Mouse (Mus musculus): ENCODE data around the gene Myo1b. TPM values are rescaled to one million over a fixed set of nuclear protein-coding genes. Genes with fewer than 3 reads are reported as not detected.

The Myo1b gene
- total RNA-seq, 4 experiments from 2014 or later, result 20.4 to 24.5 (median 20.7) TPM

GRCm38 (mm10) chr1:51795586-51796309 lies 120.1 kb downstream of the Myo1b start:
- DNase-seq (ENCODE audit: low spot score), result no peak

- DNase-seq (ENCODE audit: low spot score), result no peak
Observed at GRCm38 (mm10) chr1:51789269-51789668, 126.6 kb downstream of the Myo1b start.

- no peak for DNase-seq (ENCODE audit: low spot score)
Observed at GRCm38 (mm10) chr1:51782091-51782490, 133.8 kb downstream of the Myo1b start.

DNA sequence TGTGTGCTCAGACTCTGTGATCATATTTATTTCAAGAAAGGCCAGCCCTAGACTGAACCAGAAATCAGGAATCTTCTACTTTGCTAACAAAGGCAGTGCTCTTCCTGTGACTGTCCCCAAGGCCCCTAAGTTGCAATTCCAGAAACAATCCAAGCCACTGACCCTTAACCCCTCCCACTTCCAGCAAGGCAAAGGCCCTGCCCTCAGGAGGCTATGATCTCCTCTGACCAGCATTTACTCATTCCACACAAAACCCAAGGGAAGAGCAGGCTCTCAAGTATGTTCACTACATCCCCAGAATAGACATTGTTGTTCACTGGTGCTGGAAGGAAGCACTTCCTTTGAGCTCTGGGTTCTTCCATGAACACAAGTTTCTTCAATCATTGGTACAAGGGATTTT lies 135.5 kb downstream of the Myo1b start:
- DNase-seq (ENCODE audit: low spot score), result peak; percentile 80

GRCm38 (mm10) chr1:51778241-51778640 lies 137.6 kb downstream of the Myo1b start:
- no peak for DNase-seq (ENCODE audit: low spot score)

- no peak for DNase-seq (ENCODE audit: low spot score)
Observed at GRCm38 (mm10) chr1:51770504-51770871, 145.4 kb downstream of the Myo1b start.

DNA sequence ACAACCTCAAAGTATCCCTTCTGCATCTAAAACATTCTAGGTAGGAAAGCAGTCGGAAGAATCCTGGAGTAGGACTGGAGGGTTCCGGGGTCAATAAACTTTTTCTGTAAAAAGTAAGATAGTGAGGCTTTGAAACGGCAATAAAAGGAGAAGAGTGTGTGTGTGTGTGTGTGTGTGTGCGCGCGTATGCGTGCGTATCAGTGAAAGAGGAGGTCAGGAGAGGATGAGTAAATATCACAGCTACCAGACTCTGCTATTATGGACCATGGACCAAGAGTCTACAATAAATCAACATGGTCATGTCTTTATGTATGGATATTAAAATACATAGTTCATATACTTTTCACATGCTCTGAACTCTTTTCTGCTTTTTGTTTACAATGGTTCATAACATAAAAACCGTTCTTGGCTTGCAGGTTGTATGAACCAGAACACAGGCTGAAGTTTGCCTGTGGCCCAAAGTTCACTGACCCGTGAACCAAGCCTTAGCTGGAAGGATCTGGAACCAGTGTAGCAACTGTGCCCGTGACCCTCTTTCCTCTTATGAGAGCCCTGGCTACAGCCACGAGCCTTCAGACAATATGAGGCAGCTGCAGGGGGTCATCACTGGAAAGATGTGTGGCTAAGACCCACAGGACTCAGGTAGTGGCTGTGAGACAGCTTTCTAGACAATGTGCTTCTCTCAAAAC lies 145.9 kb downstream of the Myo1b start:
- DNase-seq (ENCODE audit: low spot score), result no peak

DNA sequence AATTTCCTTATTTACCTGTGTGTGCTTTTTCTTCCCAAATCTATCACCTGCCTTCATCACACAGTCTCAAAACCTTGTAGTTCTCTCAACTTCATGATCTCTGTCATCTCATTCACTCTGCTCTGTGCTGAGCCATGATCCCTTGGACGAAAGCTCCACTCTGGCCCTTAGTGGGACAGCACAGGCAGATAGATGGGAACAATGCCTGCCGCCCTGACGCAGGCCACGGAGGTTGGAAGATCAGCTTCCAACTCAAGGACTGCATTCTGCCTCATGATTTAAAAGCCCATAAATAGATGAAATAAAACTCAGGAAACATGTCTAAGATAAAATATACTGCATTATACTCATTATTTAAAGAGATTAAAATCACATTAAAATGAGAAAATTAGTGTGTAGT lies 149.6 kb downstream of the Myo1b start:
- no peak for DNase-seq (ENCODE audit: low spot score)

DNA sequence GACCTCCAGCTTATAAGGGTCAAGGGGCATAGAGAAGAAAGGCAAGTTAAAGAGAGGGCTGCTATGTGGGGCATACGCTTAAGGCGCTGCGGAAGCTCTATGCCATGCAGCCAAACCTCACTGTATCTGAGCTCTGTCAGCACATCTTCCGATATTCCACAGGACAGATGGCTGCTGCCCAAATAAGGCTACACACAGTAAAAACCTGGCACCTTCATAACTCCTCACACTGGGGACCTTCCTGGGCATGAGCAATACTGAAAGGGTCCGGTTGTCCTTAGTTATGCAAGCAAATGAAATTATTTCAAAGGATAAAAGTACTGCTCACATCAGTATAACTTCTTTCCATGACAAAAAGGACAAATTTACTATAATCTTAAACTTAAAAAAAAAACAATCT lies 150.7 kb downstream of the Myo1b start:
- no peak for DNase-seq (ENCODE audit: low spot score)

GRCm38 (mm10) chr1:51759657-51760056 lies 156.2 kb downstream of the Myo1b start:
- no peak for DNase-seq (ENCODE audit: low spot score)

GRCm38 (mm10) chr1:51758326-51759109 lies 157.4 kb downstream of the Myo1b start:
- DNase-seq (ENCODE audit: low spot score), result no peak

- DNase-seq (ENCODE audit: low spot score), result no peak
Observed at GRCm38 (mm10) chr1:51753621-51754020, 162.2 kb downstream of the Myo1b start.

DNA sequence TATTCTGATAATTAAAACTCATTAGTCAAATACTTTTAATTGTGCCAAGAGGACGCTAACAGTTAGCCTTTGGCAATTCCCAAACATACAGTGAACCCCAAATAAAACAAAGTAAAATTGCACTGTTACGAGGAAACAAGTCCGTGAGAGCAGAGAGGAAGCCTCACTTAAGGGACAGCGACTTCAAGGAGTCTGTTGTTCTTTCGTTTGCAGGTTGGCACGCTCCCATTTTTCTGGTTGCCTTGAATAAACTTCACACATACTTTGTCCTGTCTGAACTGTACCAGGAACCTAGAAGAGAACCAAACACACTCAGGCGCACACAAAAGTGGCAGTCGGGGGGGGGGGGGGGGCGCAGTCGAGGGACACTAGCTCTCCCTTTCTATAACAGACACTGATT lies 164.9 kb downstream of the Myo1b start:
- no peak for DNase-seq (ENCODE audit: low spot score)

- DNase-seq (ENCODE audit: low spot score), result no peak
Observed at GRCm38 (mm10) chr1:51748306-51748705, 167.6 kb downstream of the Myo1b start.

DNA sequence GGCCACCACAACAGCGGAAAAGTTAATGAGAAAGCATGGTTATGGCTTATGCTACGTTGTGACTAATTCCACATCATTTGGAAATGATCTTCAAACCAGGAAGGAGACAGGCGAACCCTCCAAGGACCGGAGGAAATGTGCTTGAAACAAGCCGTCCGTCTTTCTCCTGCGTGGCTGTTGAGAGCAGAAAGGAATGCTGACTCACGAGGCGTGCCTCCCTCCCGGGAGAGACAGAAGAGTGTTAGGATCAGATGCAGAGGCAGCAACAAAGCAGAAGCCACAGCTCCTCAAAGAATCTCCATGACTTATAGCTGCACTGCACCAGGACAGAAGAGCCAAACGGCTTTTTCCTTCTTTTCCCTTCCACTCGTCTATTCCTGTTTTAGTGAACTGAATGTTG lies 168.4 kb downstream of the Myo1b start:
- peak; percentile 58 for DNase-seq (ENCODE audit: low spot score)

GRCm38 (mm10) chr1:51746711-51747240 lies 169.1 kb downstream of the Myo1b start:
- DNase-seq (ENCODE audit: low spot score), result no peak

DNA sequence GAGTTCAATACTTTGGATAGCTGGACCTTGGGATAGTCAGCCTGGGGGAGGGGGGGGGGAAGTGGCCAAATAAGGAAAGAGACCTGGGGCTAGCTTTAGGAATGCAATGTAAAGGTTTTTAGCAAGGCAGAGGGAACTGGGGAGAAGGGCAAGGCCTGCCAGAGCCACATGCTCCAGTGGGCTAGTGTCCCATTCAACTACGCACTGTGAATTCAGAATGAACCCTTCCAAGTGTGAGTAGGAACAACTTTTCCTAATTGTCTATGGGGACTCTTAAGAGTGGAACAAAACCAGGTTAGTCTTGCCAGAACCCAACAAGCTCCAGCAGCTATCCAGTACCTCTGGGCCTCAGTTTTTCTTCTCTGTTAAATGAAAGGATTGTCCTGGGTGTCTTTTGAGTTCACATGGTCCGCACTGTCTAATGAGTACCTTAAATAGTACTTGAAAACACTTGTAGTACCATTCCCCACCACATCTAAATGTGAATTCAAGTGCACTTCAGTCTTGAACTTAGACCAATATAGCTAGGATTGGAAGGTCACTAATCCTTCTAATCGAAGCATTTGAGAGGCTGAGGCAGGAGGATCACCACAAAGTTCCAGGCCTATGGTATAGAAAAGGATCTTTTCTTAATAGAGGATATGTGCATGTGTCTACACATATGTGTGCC lies 172.0 kb downstream of the Myo1b start:
- no peak for DNase-seq (ENCODE audit: low spot score)

DNA sequence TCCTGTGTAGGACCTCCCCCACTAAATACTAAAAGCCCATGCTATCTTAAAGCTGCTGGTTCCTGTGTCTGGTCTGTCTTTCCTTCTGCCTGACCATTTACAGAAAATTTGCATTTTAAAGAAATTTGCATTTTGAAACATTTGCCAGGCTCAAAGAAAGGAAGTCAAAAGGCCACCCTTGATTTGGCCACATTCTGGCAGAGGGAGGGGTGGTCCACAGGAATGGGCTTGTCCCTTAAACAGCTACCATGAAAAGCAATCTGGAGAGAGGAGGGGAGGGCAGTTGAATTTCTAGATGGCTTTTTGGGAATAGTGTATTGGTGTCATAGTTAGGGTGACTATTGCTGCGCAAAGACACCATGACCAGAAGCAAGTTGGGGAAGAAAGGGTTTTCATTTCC lies 173.3 kb downstream of the Myo1b start:
- DNase-seq (ENCODE audit: low spot score), result no peak

GRCm38 (mm10) chr1:51740626-51741231 lies 175.1 kb downstream of the Myo1b start:
- DNase-seq (ENCODE audit: low spot score), result no peak

DNA sequence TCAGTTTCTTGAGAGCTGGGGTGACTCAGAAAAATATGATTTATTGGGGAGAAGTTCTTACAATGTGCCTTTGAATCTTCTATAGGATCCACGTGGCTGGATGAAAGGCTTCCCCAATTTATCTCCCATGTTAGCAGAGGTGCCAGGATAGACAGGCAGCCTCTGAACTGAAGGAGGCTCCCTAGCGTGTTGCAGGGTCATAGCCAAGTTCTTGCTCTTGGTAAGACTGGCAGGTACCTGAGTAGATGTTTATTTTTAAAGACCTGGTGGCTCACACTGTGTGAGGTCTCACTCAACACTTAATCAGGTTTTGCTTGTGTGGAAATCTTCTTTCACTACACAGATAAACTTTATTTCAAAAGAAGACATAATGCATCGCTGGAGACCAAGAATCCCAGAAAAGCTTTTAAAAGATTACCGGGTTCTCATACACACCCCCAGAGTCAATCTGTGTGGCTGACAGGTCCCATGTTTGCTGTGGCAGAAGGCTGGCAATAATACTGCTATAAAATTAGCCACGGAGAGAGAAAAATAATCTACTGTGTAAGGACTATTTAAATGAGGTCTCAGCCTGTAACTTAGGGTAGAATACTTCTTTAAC lies 176.5 kb downstream of the Myo1b start:
- no peak for DNase-seq (ENCODE audit: low spot score)

GRCm38 (mm10) chr1:51736822-51737221 lies 179.0 kb downstream of the Myo1b start:
- DNase-seq (ENCODE audit: low spot score), result peak; percentile 27
